Mouse (Mus musculus) kidney, postnatal 36 days (tissue): ENCODE measurements at regions not wholly inside any gene's neighbourhood (a gene's known extent, or its start where the extent isn't known, plus 50 kb on each side); places are given as distances from the start of the nearest gene placed in this dataset.
"Not testable (repeated sequence)": the region's sequence is repeated elsewhere in the genome, so short reads cannot be mapped to it uniquely, and the experiment has no call there.

ENCODE experiments used
- DNase-seq, 2 experiments: peaks; one replicate each; pipeline ENCODE4 v3.0.0; 2021 to 2022; ENCODE audit warnings: mixed read lengths in 2 of 2

DNA sequence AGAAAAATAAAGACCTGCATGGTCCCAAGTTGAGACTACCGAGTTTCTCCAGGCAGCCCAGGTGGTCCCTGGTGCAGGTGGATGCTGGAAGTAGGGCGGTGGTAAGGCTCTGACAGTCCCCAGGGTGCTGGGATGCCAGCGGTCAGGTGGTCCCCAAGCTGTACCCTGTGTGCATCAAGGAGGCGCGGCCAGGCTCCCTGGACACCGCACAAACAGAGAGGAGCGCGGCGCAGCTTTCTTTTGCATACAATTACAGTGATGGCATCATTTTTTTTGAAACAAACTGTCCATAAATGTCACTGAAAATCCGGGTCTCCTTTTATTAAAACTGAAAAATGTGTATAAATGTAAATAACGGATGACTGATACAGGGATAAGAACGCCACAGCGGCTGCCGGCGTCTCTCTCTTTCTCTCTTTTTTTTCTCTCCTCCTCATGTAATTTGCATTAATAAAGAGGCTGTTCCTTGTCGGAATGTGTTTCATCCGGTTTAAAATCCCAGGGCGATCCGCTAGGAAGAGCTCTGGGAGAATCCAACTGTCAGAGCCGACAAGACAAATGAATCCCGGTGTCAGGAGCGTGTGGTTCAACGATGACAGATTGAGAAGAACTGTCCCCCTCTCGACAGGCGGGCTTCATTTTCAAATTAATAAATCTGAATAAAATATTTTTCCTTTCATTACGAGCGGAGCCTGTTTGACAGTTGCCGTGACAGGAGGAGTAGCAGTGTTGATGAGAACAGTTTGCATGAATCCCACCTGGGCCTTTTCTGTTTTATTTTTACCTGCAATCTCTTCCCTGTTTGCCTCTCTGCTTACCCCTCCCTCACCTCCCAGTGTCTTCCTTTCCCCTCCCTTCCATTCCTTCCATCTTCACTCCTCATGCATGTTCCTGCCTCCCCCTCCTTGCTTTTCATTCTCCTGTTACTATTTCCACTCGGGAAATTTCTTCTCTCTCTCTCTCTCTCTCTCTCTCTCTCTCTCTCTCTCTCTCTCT, 244.6 kb upstream of the Pbx1 start:
- no peak for DNase-seq

DNA sequence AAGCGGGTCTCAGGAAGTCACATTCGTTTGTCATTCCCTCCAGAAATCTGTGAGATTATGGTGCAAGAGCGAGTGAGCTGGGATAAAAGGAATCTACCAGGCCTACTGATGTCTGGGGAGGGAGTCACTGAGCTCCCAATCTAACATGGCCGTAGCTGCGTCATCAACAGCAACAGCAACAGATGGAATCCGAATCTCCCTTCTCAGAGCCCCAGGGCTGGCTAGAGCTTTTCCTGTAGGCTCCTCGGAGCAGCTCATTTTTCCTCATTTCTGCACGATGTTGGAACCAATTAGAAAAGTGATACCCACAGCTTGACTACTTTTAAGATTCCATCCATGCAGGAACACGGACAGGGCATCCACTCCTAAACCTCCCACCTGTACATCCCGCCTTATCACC, 243.7 kb upstream of the Pbx1 start:
- DNase-seq, result no peak

DNA sequence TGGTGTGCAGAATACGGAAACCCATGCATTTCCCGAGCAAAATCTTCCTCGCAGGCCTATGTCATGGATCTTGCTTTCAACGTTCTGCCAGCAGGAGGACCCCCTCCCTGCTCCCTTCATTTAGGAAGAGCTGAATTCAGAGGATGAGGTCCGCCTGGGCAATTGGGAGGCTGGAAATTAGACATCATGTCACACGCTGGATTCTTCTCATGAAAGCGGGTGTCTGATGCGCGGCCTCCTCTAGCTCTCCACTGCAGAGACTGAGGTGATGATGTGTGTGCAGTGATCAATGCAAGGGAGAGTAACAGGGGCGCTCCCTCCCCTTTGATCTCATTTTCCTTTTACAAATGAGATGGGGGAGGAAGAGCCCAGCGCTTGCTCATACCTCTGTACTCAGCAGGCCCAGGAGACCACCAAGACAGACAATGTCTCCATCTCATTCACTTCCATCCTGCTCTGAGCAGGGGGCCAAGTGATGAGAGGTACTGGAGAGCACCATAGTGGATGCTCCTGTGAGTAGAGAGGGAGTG, 230.8 kb upstream of the Pbx1 start:
- no peak for DNase-seq

DNA sequence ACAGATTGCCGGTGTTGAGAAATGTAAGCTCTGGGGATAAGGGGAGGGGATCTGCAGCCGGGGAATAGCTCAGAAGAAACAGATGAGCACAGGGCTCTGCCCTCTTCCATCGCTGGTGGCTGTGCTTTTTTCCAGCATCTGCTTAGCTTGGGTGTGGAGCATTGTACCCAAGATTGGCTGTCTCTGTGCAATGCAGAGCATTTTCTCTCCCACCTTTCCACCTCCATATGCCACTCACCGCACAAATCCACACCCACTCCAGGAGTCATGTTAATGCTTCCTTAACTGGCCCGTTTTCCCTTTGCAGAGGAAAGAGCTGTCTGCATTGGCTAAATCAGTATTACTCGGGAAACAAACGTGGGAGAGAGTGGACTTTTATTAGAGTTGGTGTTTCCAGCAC, 228.9 kb upstream of the Pbx1 start:
- no peak for DNase-seq

DNA sequence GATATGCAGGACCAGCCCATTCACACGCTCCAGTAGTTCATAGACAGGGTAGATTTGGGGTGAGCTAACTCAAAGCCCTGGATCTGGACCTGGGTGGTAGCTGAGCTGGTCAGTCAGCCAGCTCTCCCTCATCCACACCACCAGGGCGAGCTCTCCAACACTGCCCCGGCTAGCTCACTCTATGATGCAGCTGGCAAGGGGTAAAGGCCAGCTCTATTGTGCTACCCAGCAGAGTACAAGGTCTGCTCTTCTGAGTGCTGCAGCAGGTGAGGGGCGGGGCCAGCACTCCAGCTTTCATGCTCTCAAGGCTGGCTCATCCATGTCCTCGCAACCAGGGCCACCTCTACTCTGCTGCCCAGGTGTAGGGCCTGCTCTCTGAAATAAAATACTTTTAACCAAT, 227.5 kb upstream of the Pbx1 start:
- DNase-seq, result peak; percentile 8 to 49

DNA sequence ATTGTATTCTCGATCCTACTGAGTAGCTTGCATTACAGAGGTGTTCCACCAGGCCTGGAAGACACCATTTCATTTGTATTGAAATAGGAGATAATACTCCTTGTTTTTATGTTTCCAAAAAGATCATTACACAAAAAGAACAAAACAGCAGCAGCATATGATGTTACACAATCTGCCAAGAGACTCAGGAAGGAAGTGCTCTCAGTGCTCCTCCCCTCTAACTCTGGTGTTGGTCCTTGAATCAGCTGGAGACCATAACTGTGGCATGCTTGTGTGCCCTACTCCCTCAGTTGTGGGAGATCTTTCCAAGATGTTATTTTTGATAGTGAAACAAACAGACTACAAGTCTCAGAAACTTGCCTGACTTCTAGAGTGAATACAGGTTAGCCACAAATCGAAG, 200.8 kb upstream of the Pbx1 start:
- no peak for DNase-seq

DNA sequence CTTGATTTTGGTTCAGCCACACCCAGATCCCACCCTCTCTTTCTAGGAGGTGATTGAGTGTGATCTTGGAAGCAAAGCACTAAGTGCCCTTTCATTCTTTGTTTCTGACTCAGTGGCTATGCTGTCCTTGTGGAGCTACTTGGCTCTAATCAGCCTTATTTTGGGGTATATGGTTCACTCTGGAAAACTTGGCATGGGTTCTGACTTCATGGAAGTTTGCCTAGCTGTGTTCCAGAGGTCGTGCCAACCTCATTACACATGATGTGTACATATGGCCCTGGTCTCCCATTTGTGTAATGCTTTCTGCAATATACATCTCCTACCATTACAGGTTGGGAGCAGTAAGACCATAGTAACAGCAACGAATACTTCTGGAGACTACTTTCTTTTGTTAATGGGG, 199.9 kb upstream of the Pbx1 start:
- DNase-seq, result no peak

DNA sequence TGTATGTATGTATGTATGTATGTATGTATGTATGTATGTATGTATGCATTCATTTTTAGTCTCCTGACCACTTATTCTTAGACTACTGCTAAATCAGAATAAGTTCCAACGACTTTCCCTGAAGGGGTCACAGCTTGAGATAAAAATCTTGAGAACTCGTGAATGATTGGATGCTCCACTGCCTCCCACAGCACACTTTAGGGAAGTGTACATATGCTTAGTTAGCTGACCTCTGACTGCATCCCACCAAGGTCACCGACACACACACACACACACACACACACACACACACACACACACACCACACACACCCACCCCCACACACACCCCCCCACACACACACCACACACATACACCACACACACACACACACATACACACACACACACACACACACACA, 169.9 kb upstream of the Pbx1 start:
- DNase-seq, result not testable (repeated sequence)

DNA sequence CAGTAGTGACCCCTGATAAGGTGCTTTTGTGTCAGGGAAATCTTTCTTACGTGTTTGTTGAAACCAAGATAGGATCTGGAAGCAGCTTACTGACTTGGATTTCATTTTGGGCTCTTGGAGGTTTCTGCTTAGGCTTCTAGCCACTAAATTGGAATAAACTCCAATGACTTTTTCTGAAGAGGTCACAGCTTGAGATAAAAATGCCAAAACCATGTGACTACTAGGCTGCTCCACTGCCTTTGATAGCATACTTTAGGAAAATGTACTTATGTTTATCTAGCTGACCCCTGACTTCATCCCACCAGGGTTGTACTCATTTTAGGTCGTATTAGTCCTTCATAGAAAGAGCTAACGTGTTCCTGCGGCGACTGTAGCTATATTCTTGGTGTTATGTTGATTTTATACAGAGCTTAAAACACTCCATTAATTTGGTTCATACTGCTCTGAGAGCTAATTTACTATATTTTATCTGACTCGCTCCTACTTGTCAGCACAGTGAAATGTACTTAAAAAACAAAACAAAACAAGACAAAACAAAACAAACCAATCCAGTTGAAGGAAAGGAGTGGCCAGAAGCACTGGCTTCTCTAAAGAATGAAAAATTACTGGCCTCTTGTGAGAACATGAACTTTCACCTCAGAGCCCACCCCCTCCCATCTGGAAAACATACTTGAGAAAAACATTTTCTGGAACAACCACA, 168.5 kb upstream of the Pbx1 start:
- DNase-seq, result no peak

DNA sequence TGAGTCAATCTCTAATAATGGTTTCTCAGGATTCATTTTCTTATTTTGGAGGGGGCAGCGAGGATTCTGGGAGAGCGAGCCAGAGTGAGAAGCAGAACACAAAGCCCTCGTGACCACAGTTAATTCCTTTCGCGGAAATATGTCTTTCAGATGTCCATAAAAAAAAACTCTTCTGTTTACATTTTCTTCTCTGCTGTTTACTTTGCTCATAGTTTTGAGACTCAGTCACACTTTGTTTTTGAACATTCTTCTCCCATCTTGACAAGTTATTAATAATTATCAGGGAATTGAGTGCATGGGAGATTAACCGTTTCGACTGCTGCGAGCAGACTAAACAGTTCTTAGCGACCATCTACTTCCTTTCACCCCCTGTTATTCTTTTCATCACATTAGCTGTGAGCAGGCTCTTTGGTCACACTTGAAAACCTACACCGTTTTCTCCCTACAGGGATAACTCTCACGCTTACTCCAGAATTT, 166.2 kb upstream of the Pbx1 start:
- no peak for DNase-seq

DNA sequence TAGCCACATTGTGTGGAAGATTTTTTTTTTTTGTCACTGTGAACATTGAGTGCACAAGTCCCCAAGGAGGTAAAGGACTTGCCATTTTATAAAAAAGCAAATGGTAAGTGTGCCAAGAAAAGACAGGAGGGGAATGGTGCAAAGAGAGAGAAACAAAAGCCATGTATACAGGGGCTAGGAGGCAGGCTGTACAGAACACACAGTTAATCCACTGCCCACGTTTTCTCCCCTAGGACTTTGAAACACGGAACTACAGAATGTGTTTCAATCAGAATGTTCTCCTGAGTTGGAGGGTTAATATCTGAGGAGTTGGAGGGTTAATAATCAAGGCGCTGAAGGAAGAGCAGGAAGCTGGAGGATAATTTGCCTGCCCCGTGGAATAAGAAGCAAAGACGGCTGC, 165.4 kb upstream of the Pbx1 start:
- DNase-seq, result no peak

DNA sequence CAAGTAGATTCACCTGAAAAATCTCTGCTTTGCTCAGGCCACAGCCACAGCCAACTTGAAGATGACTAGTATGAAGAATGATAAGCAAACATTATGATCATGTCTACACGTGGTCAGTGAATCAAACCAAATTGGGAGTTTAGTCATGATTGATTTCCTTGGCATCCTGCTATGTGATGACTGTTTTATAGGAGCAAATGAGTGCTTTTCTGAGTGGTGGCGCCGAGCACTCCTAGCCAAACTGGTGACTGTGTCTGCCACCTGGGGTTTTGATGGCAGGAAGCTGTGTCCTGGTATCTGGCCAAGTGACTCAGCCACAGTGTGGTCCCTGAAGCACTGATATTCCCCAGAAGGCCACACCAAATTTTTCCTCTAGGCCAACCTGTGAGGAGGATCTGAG, 152.1 kb upstream of the Pbx1 start:
- no peak for DNase-seq

DNA sequence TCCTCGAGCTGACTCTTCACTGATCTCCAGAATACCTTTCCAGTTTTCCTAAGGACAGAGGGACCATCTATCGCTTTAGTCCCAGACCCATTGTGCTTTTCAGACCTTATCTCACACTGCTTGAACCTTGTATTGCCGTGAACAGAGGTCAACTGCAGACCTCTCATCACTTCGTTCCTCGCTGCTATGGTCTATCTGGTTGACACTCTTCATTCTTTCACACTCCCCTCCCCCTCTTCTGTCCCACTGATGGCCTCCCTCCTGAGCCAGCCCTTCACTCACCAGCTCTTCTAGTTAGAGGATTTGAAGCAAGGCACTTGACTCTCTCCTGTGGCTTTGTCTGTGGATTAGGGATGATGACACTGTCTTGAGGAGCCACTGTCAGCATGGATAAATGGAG, 150.4 kb upstream of the Pbx1 start:
- DNase-seq, result no peak

DNA sequence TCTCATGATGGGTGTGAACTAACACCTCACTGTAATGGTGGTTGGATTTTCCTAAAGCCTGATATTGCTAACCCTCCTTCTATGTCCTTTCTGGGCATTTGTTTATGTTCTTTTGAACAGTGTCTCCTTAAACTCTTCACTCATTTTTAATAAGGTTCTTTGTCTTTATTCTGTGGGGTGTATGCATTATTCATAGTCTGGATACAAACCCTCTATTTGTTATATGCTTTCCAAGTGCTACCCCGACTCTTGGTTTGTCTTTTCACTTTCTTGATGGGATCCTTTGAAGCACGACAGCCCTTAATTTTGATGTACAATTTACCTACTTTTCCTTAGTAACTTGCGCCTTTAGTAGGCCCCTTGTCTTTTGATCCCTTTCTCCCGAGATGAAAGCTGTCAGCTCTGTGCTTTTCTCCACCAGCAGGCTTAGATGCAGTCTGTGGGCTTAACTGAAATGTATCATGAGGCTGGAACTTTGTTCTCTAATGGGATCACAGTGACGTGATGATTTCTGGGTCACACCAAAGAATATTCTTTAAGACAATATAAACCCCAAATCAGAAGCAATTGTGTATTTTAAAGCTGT, 138.0 kb upstream of the Pbx1 start:
- no peak for DNase-seq

DNA sequence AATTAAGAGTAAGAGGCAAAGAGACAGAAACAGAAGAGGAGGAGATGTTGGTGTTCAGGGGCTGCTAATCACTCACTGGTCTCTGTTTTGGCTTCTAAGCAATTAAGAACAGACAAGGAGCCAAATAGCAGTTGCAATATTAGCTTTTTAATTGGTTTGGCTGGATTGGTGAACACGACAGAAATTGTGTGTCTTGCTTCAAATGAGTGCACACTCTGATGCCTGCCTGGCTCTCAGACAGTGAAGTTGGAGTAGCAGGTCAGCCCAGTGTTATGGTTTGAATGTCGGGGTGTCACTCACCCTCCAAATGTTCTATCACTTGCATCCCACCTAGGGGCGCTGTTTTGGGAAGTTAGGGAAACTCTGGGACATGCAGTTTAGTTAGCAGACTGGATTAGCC, 120.3 kb upstream of the Pbx1 start:
- DNase-seq, result no peak

DNA sequence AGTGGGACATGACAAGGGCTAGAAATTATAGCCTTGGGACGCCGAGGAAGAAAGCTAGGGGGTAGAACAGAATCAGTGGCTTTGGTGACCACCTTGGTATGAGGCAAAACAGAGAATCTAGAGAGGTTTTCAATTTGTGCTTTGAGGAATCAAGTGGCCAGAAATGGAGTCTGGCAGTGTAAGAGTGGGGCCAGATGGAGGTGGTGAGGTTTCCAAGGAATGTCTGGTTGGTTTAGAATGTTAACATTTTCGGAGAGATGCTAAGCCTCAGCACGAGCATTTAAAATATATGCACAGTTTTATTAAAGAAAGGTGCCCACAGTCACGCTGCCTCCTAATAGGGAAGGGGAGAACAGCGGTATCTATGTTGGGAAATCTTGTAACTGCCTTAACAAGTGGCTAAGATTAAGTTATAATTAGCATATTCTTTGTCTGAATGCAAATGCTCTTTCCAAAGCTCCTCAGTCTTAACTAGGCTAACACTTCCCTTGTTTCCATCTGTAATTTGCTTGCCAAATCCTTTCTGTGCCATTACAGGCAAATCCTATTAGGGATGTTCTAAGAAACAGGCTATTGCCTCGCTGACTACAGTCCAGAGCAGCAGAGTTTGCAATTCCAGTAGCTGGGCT, 117.9 kb upstream of the Pbx1 start:
- no peak for DNase-seq

DNA sequence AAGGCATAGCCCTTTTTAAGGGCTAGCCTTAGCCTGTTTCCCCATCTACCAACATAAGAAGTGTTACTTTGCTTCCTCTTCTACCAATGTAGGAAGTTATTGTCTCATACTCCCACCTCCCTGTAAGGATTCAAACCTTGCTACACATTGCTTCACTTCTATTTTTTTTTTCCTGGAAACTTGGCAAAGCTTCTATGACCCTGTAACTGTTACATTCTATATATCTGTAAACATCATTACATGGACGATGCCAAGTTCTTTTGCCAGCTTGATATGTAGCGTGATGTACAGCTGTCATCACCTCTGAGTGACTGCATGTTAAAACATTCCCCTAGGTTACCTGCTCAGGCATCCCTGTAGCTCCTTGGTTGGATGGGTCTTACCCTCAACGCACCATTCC, 114.1 kb upstream of the Pbx1 start:
- DNase-seq, result no peak

DNA sequence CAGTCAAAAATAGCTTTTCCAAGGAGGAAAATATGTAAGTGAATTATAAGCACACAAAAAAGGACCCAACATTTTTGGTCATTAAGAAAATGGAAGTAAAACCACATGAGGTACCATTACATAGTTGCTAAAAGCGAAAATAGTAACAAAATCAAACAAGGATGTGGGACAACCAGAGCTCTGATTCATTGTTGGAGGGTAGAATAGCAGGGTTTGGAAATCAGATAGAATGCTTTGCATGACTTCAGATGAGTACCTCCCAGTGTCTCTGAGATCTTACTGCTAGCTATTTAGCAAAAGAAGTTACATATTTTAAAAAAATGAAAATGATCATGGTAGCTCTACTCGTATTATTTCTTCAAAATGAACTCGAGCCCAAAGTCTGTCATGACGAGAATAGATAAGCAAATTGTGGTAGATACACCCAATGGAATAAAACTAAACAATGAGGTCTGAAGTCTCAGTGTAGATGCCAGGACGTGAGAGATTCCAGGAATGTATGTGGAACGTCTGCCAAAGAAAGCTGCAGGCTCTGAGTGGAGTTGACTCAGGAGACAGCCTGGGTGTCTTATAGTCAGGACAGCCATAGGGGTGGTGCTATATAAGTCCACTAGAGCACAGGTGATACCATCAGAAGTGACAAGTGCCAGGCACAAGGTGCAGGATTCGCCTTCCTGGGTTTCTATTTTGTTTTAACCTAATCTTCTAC, 113.2 kb upstream of the Pbx1 start:
- DNase-seq, result no peak

DNA sequence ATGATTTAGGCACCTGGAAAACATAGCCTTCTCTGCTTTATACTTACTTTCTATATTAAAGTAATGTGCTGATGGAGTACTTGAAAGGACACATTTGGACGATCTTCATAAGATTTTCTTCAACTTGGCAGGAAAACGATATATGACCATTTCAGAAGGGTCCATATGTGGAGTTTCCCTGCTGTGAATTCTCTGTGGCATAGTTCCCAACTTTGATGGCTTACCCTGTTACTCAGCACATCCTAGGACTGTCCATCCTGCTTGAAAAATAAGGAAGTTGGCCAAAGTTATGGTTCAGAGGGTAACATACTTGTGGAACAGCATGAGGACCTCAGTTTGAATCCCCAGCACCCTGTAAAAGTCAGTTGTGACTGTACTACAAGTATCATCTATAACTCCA, 109.2 kb upstream of the Pbx1 start:
- DNase-seq, result no peak

DNA sequence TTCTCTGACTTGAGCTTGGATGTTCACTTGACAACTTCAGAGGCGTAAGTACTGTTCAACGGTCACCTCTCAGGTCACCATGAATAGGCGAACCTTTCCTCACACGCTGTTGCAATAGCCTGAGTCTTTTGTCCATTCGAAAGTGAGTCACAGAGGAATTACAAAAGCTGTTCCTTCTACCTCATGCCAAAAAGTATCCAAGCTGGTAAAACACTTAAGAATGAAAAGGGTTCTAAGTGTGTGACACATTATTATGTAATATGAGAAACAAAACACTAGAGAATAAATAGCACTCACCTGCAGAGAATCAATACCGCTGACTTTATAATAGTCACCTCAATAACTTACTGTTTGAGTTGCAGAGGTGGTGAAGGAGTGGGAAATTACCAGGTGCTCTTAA, 86.0 kb upstream of the Pbx1 start:
- DNase-seq, result no peak

DNA sequence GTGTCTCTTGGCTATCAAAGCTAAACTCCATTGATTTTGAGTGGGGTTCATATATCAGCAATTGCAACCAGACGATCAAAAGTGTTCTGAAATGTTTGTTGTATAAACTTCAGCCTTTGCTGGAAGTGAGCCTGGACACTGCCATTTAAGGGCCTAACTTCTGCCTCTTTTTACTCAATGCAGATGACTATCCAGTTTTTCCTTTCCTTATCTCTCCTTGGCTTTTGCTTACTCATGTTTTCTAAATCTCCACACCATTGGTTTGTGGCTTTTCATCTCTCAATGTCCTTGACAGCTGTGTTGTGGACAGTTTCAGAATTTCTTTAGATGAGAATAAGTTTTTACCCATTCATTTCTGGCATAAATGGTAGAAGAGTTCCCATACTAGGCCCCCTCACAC, 74.3 kb upstream of the Pbx1 start:
- no peak for DNase-seq

DNA sequence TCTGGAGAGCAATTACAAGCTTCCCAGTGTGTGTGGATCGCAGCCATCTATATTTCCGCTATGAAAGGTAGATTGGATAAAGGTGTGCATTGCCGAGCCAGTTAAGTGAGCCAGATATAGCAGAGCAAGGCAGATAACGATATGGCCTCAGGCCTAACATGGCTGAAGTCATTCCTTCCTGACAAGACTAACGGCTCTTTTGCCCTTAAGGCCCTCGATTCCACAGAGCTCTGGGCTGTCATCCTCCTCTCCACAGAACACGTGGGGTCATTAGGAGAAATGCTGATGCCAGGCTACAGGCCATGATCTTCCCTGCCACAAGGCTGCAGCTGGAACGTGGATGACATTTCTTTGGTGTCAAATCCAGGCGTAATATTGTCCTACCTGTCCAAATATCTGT, 72.7 kb upstream of the Pbx1 start:
- DNase-seq, result no peak
